Comparison of ENCODE assay signal across 8 mouse cellular contexts in genomic region chr6:29347665-29348370, GRCm38 (mm10). TPM values are rescaled to one million over a fixed set of nuclear protein-coding genes. Genes with fewer than 3 reads are reported as not detected.
DNase-seq lines count a peak whose midpoint lies in the region; ATAC-seq and TF ChIP-seq lines count a peak whose summit lies in the region.

Gene Calu, plus strand, starts transcription at chr6:29348069.

- H3K27ac ChIP-seq in hindbrain, embryonic 13.5 days: peak within 1 kb of the TSS; percentile 83

- peaks cover 22% of the 10 kb centered on the region for H3K4me1 ChIP-seq in hindbrain, embryonic 13.5 days (replicated peaks)

- WGBS in hindbrain, embryonic 13.5 days: under 1% methylated on average over 55 of the region's 55 CpGs

- peak within 1 kb of the TSS; percentile 89 for H3K4me3 ChIP-seq in hindbrain, embryonic 13.5 days

- ATAC-seq in Patski: peak; percentile 91
- peak; percentile 100 for ATAC-seq in hindbrain, embryonic 13.5 days (ENCODE audit: low FRiP score)

- peak within 1 kb of the TSS; percentile 92 for H3K9ac ChIP-seq in hindbrain, embryonic 13.5 days

- in situ Hi-C loops in Patski (cut with MboI; ENCODE audit: low pct_unique_long_range_greater_than_20kb): no loop called here

- H3K27me3 ChIP-seq in Patski: peaks cover 17% of the 10 kb centered on the region
- H3K27me3 ChIP-seq in hindbrain, embryonic 13.5 days: peaks cover 5% of the 10 kb centered on the region

- peak within 1 kb of the TSS; percentile 87 for H3K4me2 ChIP-seq in hindbrain, embryonic 13.5 days

- H3K9me3 ChIP-seq in hindbrain, embryonic 13.5 days: no peaks in the 10 kb centered on the region

- H3K36me3 ChIP-seq in hindbrain, embryonic 13.5 days: no peaks in the 10 kb centered on the region

- CTCF ChIA-PET in Patski (lab: Charles Lee): interaction anchor here (0.9 to 3.5 kb wide), 4 partner anchors 12 to 30 kb away, joined by 3 to 16 read pairs (median 4); no protein-coding TSS in a partner anchor

- TF ChIP-seq CTCF in Patski (IDR thresholded peaks at IDR 0.05): no peak

- POLR2A ChIA-PET in Patski (lab: Charles Lee): interaction anchor here (0.5 to 2.0 kb wide), 6 partner anchors 11 to 92 kb away, joined by 3 to 6 read pairs (median 4); no protein-coding TSS in a partner anchor

- peak; percentile 86 for DNase-seq in Patski (ENCODE audit: low read depth, low spot score)
- DNase-seq in cerebellum, postnatal 14 days: peak; percentile 99 to 100
- peak; percentile 98 to 100 for DNase-seq in frontal cortex, postnatal 14 days (ENCODE audit: low spot score in 2 of 2)
- DNase-seq in layer of hippocampus, postnatal 25 days (ENCODE audit: extremely low spot score in 1 of 2, low spot score in 1 of 2): peak; percentile 98
- DNase-seq in lung, postnatal 25 days (ENCODE audit: low spot score): peak; percentile 100
- peak; percentile 100 for DNase-seq in retina, embryonic 14.5 days (ENCODE audit: low spot score)
- DNase-seq in thymus, postnatal 4 days: peak; percentile 100

RNA-seq across cellular contexts. Expression of gene Calu, which starts in this region (rescaled TPM):
- polyA plus RNA-seq in Patski (2021): 448 TPM
- 164 and 168 TPM in 2 replicates for polyA plus RNA-seq in hindbrain, embryonic 13.5 days (2015; fragmentation: Nextera tagmentation; extraction: Ambion mirVana)
- 10 to 100 TPM; 69.6 to 72.7 TPM for total RNA-seq in layer of hippocampus, postnatal 25 days (2021)

Comparison
In these comparisons a context has a peak if more than half of its experiments do, and no peak if none do; other contexts are left out.
1. Peak in every context shown above with its lines: DNase-seq, ATAC-seq, H3K4me3 ChIP-seq and H3K27ac ChIP-seq.